Mouse (Mus musculus): ENCODE data around the gene L3hypdh. TPM values are rescaled to one million over a fixed set of nuclear protein-coding genes. Genes with fewer than 3 reads are reported as not detected.

Gene L3hypdh
- polyA plus RNA-seq, 1 experiment from 2014 or later, result 17.1 TPM

DNA sequence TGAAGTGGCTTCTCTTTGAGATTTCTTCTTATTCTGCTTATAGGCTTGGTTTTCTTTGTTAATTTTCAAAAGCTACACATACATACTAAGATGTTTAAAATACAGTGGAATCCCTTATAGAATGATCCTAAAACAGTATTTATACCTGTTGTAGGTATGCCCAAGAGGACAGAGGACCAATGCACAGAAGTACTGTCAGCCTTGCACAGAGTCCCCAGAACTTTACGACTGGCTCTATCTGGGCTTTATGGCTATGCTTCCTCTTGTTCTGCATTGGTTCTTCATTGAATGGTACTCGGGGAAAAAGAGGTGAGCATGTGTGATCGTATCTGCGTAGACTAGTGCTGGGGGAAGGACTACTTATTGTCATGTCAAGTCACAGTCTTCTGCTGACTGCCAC lies 4.6 kb upstream of the L3hypdh start:
- Histone ChIP-seq H3K9ac (ENCODE audit: low read depth, low read length) (no peak overlapping the region), H3K4me3 (ENCODE audit: low read depth, low read length) (no peak overlapping the region), H3K4me1 (ENCODE audit: control insufficient read depth, insufficient read depth, low read length) (peaks cover 14% of the 10 kb centered on the region; the same call in 1 of the 2 replicates), H3K4me2 (no peak overlapping the region), H3K9me3 (replicated peaks; ENCODE audit: control insufficient read depth, low read length) (no peaks in the 10 kb centered on the region), H3K36me3 (ENCODE audit: control insufficient read depth, insufficient read depth, low read length) (peaks cover 6% of the 10 kb centered on the region; the same call in 1 of the 2 replicates), H3K27ac (ENCODE audit: low read depth, low read length) (no peak overlapping the region), H3K27me3 (ENCODE audit: control insufficient read depth, insufficient read depth, low read length) (no peaks in the 10 kb centered on the region)
- no peak for ATAC-seq (replicated peaks; ENCODE audit: insufficient number of reproducible peaks, low FRiP score, low TSS enrichment)
- 89% methylated on average over 4 of the region's 4 CpGs for WGBS (ENCODE audit: insufficient replicate concordance)

DNA sequence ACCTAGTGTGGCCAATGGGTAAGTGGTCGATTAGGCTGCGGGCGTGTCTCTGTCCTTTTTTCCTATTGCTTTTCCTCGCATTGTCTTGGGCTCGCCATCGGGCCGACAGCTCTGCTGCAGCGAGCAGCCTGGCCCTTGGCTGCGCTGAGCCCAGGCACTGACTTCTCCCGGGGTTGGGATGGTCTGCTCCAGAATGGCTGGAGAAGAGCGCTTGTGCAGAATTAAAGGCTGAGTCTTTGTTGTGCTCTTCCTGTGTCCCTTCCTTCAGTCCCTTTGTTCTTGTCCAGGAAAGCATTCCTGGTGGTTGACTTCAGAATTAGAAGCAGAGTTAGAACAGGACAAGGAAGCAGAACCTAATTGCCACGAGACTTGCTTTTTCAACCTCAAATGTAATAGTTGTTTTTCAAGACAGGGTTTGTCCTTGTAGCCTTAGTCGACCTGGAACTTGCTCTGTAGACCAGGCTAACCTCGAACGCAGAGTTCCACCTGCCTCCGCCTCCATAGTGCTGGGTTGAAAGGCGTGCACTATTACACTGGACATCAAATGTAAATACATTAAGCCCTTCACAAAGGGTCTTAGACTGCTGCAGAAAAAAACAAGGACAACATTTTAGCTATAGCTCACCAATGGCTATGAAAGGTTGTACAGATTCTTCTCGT lies 1.1 kb upstream of the L3hypdh start:
- H3K4me2 ChIP-seq, result peak overlapping the region; percentile 79
- peak overlapping the region; percentile 89 for H3K27ac ChIP-seq (ENCODE audit: low read depth, low read length)
- no peak for ATAC-seq (replicated peaks; ENCODE audit: insufficient number of reproducible peaks, low FRiP score, low TSS enrichment)
- no peaks in the 10 kb centered on the region for H3K9me3 ChIP-seq (replicated peaks; ENCODE audit: control insufficient read depth, low read length)
- 2% methylated on average over 18 of the region's 18 CpGs for WGBS (ENCODE audit: insufficient replicate concordance)
- peak overlapping the region; percentile 79 for H3K9ac ChIP-seq (ENCODE audit: low read depth, low read length)
- no peaks in the 10 kb centered on the region for H3K27me3 ChIP-seq (ENCODE audit: control insufficient read depth, insufficient read depth, low read length)
- peaks cover 23% of the 10 kb centered on the region for H3K4me1 ChIP-seq (ENCODE audit: control insufficient read depth, insufficient read depth, low read length)
- H3K36me3 ChIP-seq (ENCODE audit: control insufficient read depth, insufficient read depth, low read length), result no peaks in the 10 kb centered on the region
- H3K4me3 ChIP-seq (ENCODE audit: low read depth, low read length), result peak overlapping the region; percentile 65

DNA sequence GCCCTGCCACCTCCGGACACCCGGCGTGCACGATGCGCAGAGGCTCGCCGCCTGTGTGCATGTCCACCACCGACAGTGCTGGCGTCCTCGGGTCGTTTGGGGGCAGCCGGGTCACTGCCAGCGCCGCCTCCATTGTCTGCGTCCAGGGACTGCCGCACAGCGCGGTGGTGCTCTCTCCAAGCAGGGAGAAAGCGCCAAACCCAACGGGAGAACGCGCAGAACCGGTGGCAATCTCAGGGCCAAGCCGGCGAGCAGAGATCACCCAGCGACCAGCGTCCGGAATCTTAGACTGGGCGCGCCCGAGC lies 263 bp downstream of the L3hypdh start:
- Histone ChIP-seq H3K4me3 (ENCODE audit: low read depth, low read length) (peak overlapping the region; percentile 65), H3K27ac (ENCODE audit: low read depth, low read length) (peak overlapping the region; percentile 89), H3K27me3 (ENCODE audit: control insufficient read depth, insufficient read depth, low read length) (no peaks in the 10 kb centered on the region), H3K9ac (ENCODE audit: low read depth, low read length) (peak overlapping the region; percentile 82), H3K36me3 (ENCODE audit: control insufficient read depth, insufficient read depth, low read length) (no peaks in the 10 kb centered on the region), H3K4me1 (ENCODE audit: control insufficient read depth, insufficient read depth, low read length) (peaks cover 23% of the 10 kb centered on the region), H3K4me2 (peak overlapping the region; percentile 94), H3K9me3 (replicated peaks; ENCODE audit: control insufficient read depth, low read length) (no peaks in the 10 kb centered on the region)
- peak; percentile 28 for ATAC-seq (replicated peaks; ENCODE audit: insufficient number of reproducible peaks, low FRiP score, low TSS enrichment)
- WGBS (ENCODE audit: insufficient replicate concordance), result under 1% methylated on average over 31 of the region's 31 CpGs

DNA sequence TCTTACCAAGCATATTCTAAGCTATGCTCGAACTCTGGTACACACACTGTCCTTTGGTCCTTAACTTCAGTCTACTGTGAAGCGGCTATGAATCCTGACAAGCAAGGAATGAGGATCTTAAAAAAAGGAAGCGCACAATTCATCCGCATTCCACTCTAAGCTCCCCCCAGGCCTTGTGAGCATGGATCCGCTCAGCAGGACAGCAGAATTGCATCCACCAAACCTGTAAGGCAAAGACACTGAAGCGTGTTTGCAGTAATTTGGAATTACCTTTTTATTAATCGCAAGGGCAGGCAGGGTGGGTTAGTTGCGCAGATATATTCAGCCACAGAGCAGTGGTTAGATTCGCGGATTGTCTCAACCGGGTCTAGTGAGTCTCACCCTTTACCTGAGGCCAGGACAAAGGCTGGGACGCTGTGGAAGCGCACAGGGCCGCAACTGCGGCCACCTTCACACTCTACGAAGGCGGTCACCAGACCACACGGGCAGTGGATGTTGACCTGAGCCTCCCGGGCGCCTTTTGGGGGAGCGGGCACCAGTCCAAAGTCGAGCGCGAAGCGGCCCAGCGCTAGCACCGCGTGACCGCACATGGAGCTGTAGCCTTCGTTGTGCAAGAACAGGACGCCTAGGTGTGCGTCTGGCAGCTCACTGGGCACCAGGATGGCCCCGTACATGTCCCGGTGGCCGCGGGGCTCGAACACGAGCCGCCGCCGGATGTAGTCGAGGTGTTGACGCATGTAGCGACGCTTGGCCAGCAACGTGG lies 797 bp downstream of the L3hypdh start:
- H3K4me1 ChIP-seq (ENCODE audit: control insufficient read depth, insufficient read depth, low read length), result peaks cover 23% of the 10 kb centered on the region
- H3K27me3 ChIP-seq (ENCODE audit: control insufficient read depth, insufficient read depth, low read length), result no peaks in the 10 kb centered on the region
- H3K4me3 ChIP-seq (ENCODE audit: low read depth, low read length), result peak overlapping the region; percentile 65
- H3K9me3 ChIP-seq (replicated peaks; ENCODE audit: control insufficient read depth, low read length), result no peaks in the 10 kb centered on the region
- 4% methylated on average over 46 of the region's 46 CpGs for WGBS (ENCODE audit: insufficient replicate concordance)
- peak overlapping the region; percentile 94 for H3K4me2 ChIP-seq
- peak overlapping the region; percentile 89 for H3K27ac ChIP-seq (ENCODE audit: low read depth, low read length)
- no peaks in the 10 kb centered on the region for H3K36me3 ChIP-seq (ENCODE audit: control insufficient read depth, insufficient read depth, low read length)
- 0 out of 2 replicates have a peak, but pooled peaks have one; percentile 1 for ATAC-seq (replicated peaks; ENCODE audit: insufficient number of reproducible peaks, low FRiP score, low TSS enrichment)
- peak overlapping the region; percentile 82 for H3K9ac ChIP-seq (ENCODE audit: low read depth, low read length)

DNA sequence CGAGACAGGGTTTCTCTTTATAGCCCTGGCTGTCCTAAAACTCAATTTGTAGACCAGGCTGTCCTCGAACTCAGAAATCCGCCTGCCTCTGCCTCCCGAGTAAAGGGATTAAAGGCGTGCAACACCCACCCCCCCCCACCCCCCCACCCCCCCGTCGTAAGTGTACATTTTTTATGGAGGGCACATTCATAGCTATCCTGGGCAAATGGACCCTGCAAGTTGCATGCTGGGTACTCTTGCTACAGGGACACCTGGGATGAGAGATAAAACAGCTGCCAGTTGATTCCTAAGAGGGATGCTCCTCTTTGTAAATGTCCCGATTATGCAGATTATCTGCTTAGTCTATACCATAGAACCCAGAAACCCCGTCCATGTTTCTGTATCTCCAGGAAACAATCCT lies 2.0 kb downstream of the L3hypdh start:
- WGBS (ENCODE audit: insufficient replicate concordance), result 82% methylated on average over 9 of the region's 9 CpGs
- Histone ChIP-seq H3K4me1 (ENCODE audit: control insufficient read depth, insufficient read depth, low read length) (peaks cover 23% of the 10 kb centered on the region), H3K36me3 (ENCODE audit: control insufficient read depth, insufficient read depth, low read length) (no peaks in the 10 kb centered on the region), H3K9ac (ENCODE audit: low read depth, low read length) (no peak overlapping the region), H3K4me2 (no peak overlapping the region), H3K4me3 (ENCODE audit: low read depth, low read length) (no peak overlapping the region), H3K27me3 (ENCODE audit: control insufficient read depth, insufficient read depth, low read length) (no peaks in the 10 kb centered on the region), H3K27ac (ENCODE audit: low read depth, low read length) (no peak overlapping the region), H3K9me3 (replicated peaks; ENCODE audit: control insufficient read depth, low read length) (no peaks in the 10 kb centered on the region)
- ATAC-seq (replicated peaks; ENCODE audit: insufficient number of reproducible peaks, low FRiP score, low TSS enrichment), result no peak

DNA sequence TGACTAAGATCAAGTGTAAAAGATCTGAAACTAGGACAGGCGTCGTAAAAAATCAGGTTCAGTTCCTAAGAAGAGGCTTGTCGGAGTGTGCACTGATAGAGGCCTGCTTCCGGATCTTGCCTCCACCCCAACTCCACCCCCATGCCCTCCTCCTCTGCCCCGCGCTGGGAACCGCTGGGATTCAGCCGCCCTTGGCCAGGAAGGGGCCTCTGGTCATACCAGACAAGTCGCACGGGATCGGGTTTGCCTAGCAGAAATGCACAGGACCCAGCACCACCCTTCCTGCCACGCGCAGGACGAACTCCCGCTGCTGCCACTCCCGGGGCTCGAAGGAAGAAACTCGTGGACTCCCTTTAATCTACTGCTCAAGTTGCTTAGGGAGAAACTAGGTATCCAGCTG lies 2.9 kb downstream of the L3hypdh start:
- peaks cover 18% of the 10 kb centered on the region for H3K4me1 ChIP-seq (ENCODE audit: control insufficient read depth, insufficient read depth, low read length)
- H3K9me3 ChIP-seq (replicated peaks; ENCODE audit: control insufficient read depth, low read length), result no peaks in the 10 kb centered on the region
- no peaks in the 10 kb centered on the region for H3K27me3 ChIP-seq (ENCODE audit: control insufficient read depth, insufficient read depth, low read length)
- WGBS (ENCODE audit: insufficient replicate concordance), result 26% methylated on average over 18 of the region's 18 CpGs
- peak overlapping the region; percentile 59 for H3K4me2 ChIP-seq
- H3K4me3 ChIP-seq (ENCODE audit: low read depth, low read length), result peak overlapping the region; percentile 16; the same call in 1 of the 2 replicates
- H3K9ac ChIP-seq (ENCODE audit: low read depth, low read length), result 0 out of 2 replicates have a peak overlapping the region, but pooled peaks have one; percentile 46
- no peak overlapping the region for H3K27ac ChIP-seq (ENCODE audit: low read depth, low read length)
- no peaks in the 10 kb centered on the region for H3K36me3 ChIP-seq (ENCODE audit: control insufficient read depth, insufficient read depth, low read length)
- ATAC-seq (replicated peaks; ENCODE audit: insufficient number of reproducible peaks, low FRiP score, low TSS enrichment), result no peak

DNA sequence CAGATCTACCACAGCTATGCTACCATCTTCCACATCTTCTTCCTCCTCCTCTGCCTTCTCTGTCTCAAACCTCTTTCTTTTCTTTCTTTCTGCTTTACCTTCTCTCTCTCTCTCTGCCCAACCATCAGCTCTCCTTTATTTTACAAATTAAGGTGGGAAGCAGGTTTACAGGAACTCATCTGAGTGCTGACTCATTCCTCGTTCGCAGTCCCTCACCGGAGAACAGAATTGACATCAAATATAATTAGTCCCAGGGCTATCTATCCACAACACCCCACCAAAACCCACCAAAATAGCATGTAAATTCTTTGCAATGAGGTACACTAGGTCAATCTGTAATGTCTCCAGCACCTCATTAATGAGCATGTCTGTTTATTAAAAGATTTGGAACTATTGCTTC lies 3.3 kb downstream of the L3hypdh start:
- no peak overlapping the region for H3K4me3 ChIP-seq (ENCODE audit: low read depth, low read length)
- no peaks in the 10 kb centered on the region for H3K27me3 ChIP-seq (ENCODE audit: control insufficient read depth, insufficient read depth, low read length)
- H3K9ac ChIP-seq (ENCODE audit: low read depth, low read length), result no peak overlapping the region
- H3K27ac ChIP-seq (ENCODE audit: low read depth, low read length), result no peak overlapping the region
- no peak for ATAC-seq (replicated peaks; ENCODE audit: insufficient number of reproducible peaks, low FRiP score, low TSS enrichment)
- peaks cover 16% of the 10 kb centered on the region for H3K4me1 ChIP-seq (ENCODE audit: control insufficient read depth, insufficient read depth, low read length)
- no peaks in the 10 kb centered on the region for H3K36me3 ChIP-seq (ENCODE audit: control insufficient read depth, insufficient read depth, low read length)
- peak overlapping the region; percentile 59; the same call in 1 of the 2 replicates for H3K4me2 ChIP-seq
- no peaks in the 10 kb centered on the region for H3K9me3 ChIP-seq (replicated peaks; ENCODE audit: control insufficient read depth, low read length)
- WGBS (ENCODE audit: insufficient replicate concordance), result 75% methylated on average over 3 of the region's 3 CpGs

DNA sequence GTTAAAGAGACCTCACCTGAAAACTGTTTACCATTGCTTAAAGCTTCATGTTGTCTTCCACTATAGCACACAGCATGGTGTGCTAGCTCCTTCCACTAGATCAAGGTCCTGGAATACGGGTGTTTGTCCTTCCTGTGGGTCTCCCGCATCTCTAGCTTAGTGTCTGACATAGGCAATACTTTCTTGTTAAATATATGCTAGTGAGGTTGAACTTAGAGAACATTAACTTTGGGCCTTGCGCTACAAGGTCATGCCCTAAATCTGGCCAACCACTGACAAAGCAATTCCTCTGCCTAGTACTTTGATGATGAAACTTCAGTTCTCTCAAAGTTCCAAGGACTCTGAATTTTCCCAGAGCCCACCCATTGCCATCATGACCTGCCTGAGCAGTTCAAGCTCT lies 7.0 kb downstream of the L3hypdh start:
- Histone ChIP-seq H3K27ac (ENCODE audit: low read depth, low read length) (no peak overlapping the region), H3K4me2 (no peak overlapping the region), H3K4me3 (ENCODE audit: low read depth, low read length) (no peak overlapping the region), H3K36me3 (ENCODE audit: control insufficient read depth, insufficient read depth, low read length) (no peaks in the 10 kb centered on the region; the same call in 1 of the 2 replicates), H3K4me1 (ENCODE audit: control insufficient read depth, insufficient read depth, low read length) (peaks cover 8% of the 10 kb centered on the region), H3K27me3 (ENCODE audit: control insufficient read depth, insufficient read depth, low read length) (no peaks in the 10 kb centered on the region), H3K9me3 (replicated peaks; ENCODE audit: control insufficient read depth, low read length) (no peaks in the 10 kb centered on the region), H3K9ac (ENCODE audit: low read depth, low read length) (no peak overlapping the region)
- 85% methylated on average over 3 of the region's 3 CpGs for WGBS (ENCODE audit: insufficient replicate concordance)
- ATAC-seq (replicated peaks; ENCODE audit: insufficient number of reproducible peaks, low FRiP score, low TSS enrichment), result no peak
